Mouse (Mus musculus): ENCODE measurements around the gene Rapgef4.
A peak's percentile ranks its signal among the peaks of the same experiment; 100 is the strongest.
"Not testable (repeated sequence)": the region's sequence is repeated elsewhere in the genome, so short reads cannot be mapped to it uniquely, and the experiment has no call there.

The Rapgef4 gene

GRCm38 (mm10) chr2:72026506-72026905, 45.5 kb downstream of the Rapgef4 start:
- no peak for DNase-seq (ENCODE audit: low read depth, low spot score)

- DNase-seq (ENCODE audit: low read depth, low spot score) = no peak
These were observed 48.0 kb downstream of the Rapgef4 start for GRCm38 (mm10) chr2:72029081-72029480.

- DNase-seq (ENCODE audit: low read depth, low spot score) = no peak
These were observed 48.6 kb downstream of the Rapgef4 start for GRCm38 (mm10) chr2:72029586-72030144.

GRCm38 (mm10) chr2:72031717-72032116, 50.7 kb downstream of the Rapgef4 start:
- DNase-seq (ENCODE audit: low read depth, low spot score) = no peak

- DNase-seq (ENCODE audit: low read depth, low spot score) = peak; percentile 43
These were observed 54.6 kb downstream of the Rapgef4 start for GRCm38 (mm10) chr2:72035616-72036015.

GRCm38 (mm10) chr2:72037357-72037756, 56.3 kb downstream of the Rapgef4 start:
- no peak for DNase-seq (ENCODE audit: low read depth, low spot score)

GRCm38 (mm10) chr2:72038235-72038634, 57.2 kb downstream of the Rapgef4 start:
- DNase-seq (ENCODE audit: low read depth, low spot score) = peak; percentile 69

- no peak for DNase-seq (ENCODE audit: low read depth, low spot score)
These were observed 57.7 kb downstream of the Rapgef4 start for GRCm38 (mm10) chr2:72038651-72039251.

- no peak for DNase-seq (ENCODE audit: low read depth, low spot score)
These were observed 58.5 kb downstream of the Rapgef4 start for GRCm38 (mm10) chr2:72039522-72040045.

- no peak for DNase-seq (ENCODE audit: low read depth, low spot score)
These were observed 60.0 kb downstream of the Rapgef4 start for GRCm38 (mm10) chr2:72041087-72041486.

- DNase-seq (ENCODE audit: low read depth, low spot score) = no peak
These were observed 61.1 kb downstream of the Rapgef4 start for GRCm38 (mm10) chr2:72042093-72042492.

GRCm38 (mm10) chr2:72044191-72044590, 63.2 kb downstream of the Rapgef4 start:
- no peak for DNase-seq (ENCODE audit: low read depth, low spot score)

GRCm38 (mm10) chr2:72045024-72045423, 64.0 kb downstream of the Rapgef4 start:
- no peak for DNase-seq (ENCODE audit: low read depth, low spot score)

- no peak for DNase-seq (ENCODE audit: low read depth, low spot score)
These were observed 64.6 kb downstream of the Rapgef4 start for GRCm38 (mm10) chr2:72045659-72046058.

GRCm38 (mm10) chr2:72050451-72050850, 69.4 kb downstream of the Rapgef4 start:
- no peak for DNase-seq (ENCODE audit: low read depth, low spot score)

GRCm38 (mm10) chr2:72054280-72054679, 73.2 kb downstream of the Rapgef4 start:
- no peak for DNase-seq (ENCODE audit: low read depth, low spot score)

- no peak for DNase-seq (ENCODE audit: low read depth, low spot score)
These were observed 73.7 kb downstream of the Rapgef4 start for GRCm38 (mm10) chr2:72054736-72055135.

GRCm38 (mm10) chr2:72055476-72055875, 74.4 kb downstream of the Rapgef4 start:
- no peak for DNase-seq (ENCODE audit: low read depth, low spot score)

- DNase-seq (ENCODE audit: low read depth, low spot score) = no peak
These were observed 75.2 kb downstream of the Rapgef4 start for GRCm38 (mm10) chr2:72056081-72056874.

GRCm38 (mm10) chr2:72062931-72063330, 81.9 kb downstream of the Rapgef4 start:
- DNase-seq (ENCODE audit: low read depth, low spot score) = no peak

- no peak for DNase-seq (ENCODE audit: low read depth, low spot score)
These were observed 87.5 kb downstream of the Rapgef4 start for GRCm38 (mm10) chr2:72068505-72068904.

- no peak for DNase-seq (ENCODE audit: low read depth, low spot score)
These were observed 89.0 kb downstream of the Rapgef4 start for GRCm38 (mm10) chr2:72070086-72070485.

- DNase-seq (ENCODE audit: low read depth, low spot score) = not testable (repeated sequence)
These were observed 92.1 kb downstream of the Rapgef4 start for GRCm38 (mm10) chr2:72073121-72073520.

Measured in CD4-positive helper T cell, adult 2 months (primary cell).